In the genomic region with DNA sequence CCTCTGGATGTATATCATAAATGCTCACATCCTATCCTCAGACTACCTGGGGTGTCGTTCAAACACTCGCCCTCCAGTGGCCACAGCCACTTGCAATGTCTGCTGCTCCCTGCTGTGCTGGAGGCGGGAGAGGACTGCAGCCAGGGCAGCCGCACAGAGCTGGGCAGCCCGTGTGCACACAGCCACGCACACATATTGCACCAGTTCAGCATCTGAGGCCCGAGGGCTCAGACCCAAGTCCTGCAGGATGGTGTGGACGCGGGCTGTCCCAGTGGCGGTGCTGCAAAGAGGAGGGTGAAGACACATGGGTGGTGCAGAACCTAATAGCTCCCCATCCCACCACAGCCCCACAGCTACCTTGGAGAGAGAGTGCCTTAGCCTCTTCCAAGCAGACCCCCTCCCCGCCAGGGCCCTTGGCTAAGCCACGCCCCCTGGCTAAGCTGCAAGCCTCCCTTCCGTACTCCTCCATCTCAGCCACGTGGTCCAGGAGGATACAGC, we compare ENCODE assay signal across 10 mouse cellular contexts. TPM values are rescaled to one million over a fixed set of nuclear protein-coding genes. Genes with fewer than 3 reads are reported as not detected.
A peak's percentile ranks its signal among the peaks of the same experiment; 100 is the strongest.
DNase-seq lines count a peak whose midpoint lies in the region; ATAC-seq and TF ChIP-seq lines count a peak whose summit lies in the region.
"Had no signal": no experiment of that assay in that cellular context is flagged by ENCODE, and none has a peak within 500 bp of the region (broad histone marks: within the 10 kb centered on the region; RNA-seq: fewer than 3 reads in every experiment).

No protein-coding gene starts in this region.

- no peaks in the 10 kb centered on the region for H3K9me3 ChIP-seq in embryonic facial prominence, embryonic 10.5 days
- no peaks in the 10 kb centered on the region for H3K9me3 ChIP-seq in limb, embryonic 13.5 days
- H3K9me3 ChIP-seq: megakaryocyte, embryonic 14.5 days had no signal

- no peak overlapping the region for H3K4me3 ChIP-seq in heart, adult 2 months
- H3K4me3 ChIP-seq in embryonic facial prominence, embryonic 10.5 days: peak overlapping the region; percentile 36
- H3K4me3 ChIP-seq in limb, embryonic 13.5 days: no peak overlapping the region
- H3K4me3 ChIP-seq: megakaryocyte, embryonic 14.5 days had no signal

- DNase-seq in heart, adult 2 months: no peak
- DNase-seq in heart, postnatal 25 days (ENCODE audit: low spot score): no peak
- DNase-seq in 3T3-L1 (ENCODE audit: low read depth, low spot score): peak; percentile 20
- DNase-seq in embryonic facial prominence, embryonic 10.5 days (ENCODE audit: low spot score): peak; percentile 52
- DNase-seq in right cerebral cortex, adult 18-20 months: no peak
- DNase-seq in cerebellum, postnatal 36 days: no peak

- no peaks in the 10 kb centered on the region for H3K4me1 ChIP-seq in heart, adult 2 months (ENCODE audit: control insufficient read depth, insufficient read depth, low read length)
- H3K4me1 ChIP-seq in embryonic facial prominence, embryonic 10.5 days: peaks cover 36% of the 10 kb centered on the region
- peaks cover 6% of the 10 kb centered on the region for H3K4me1 ChIP-seq in limb, embryonic 13.5 days

- intact Hi-C loops in heart, adult 2 months (cut with DNase I): no loop called here
- intact Hi-C loops in heart, postnatal 25 days (cut with DNase I): no loop called here

- no peaks in the 10 kb centered on the region for H3K79me2 ChIP-seq in heart, adult 2 months (replicated peaks; ENCODE audit: control insufficient read depth, insufficient read depth, low read length)

- no peaks in the 10 kb centered on the region for H3K27me3 ChIP-seq in heart, adult 2 months (ENCODE audit: control insufficient read depth, insufficient read depth, low read length)
- peaks cover 67% of the 10 kb centered on the region for H3K27me3 ChIP-seq in embryonic facial prominence, embryonic 10.5 days (replicated peaks; ENCODE audit: low read depth, poor library complexity, severe bottlenecking)
- peaks cover 3% of the 10 kb centered on the region for H3K27me3 ChIP-seq in limb, embryonic 13.5 days

- TF ChIP-seq POLR2A in heart, adult 2 months (IDR thresholded peaks at IDR 0.05; ENCODE audit: insufficient read depth, low read depth, low read length): no peak

- no peak overlapping the region for H3K9ac ChIP-seq in heart, adult 2 months (ENCODE audit: low read depth, low read length)
- H3K9ac ChIP-seq in limb, embryonic 13.5 days: 0 out of 2 replicates have a peak overlapping the region, but pooled peaks have one; percentile 32

- H3K27ac ChIP-seq in heart, adult 2 months: no peak overlapping the region
- H3K27ac ChIP-seq in embryonic facial prominence, embryonic 10.5 days (replicated peaks): no peak overlapping the region
- H3K27ac ChIP-seq in limb, embryonic 13.5 days: no peak overlapping the region

- WGBS in heart, adult 2 months: 6% methylated on average over 14 of the region's 14 CpGs
- WGBS in embryonic facial prominence, embryonic 10.5 days: 4% methylated on average over 14 of the region's 14 CpGs
- WGBS in limb, embryonic 13.5 days: 5% methylated on average over 14 of the region's 14 CpGs

- no peaks in the 10 kb centered on the region for H3K36me3 ChIP-seq in heart, adult 2 months (ENCODE audit: control insufficient read depth, insufficient read depth, low read length)
- H3K36me3 ChIP-seq in embryonic facial prominence, embryonic 10.5 days (replicated peaks): no peaks in the 10 kb centered on the region
- no peaks in the 10 kb centered on the region for H3K36me3 ChIP-seq in limb, embryonic 13.5 days

- peak; percentile 32; the same call in 1 of the 2 replicates for ATAC-seq in limb, embryonic 13.5 days (ENCODE audit: low FRiP score, low read depth)
- no peak for ATAC-seq in erythroblast, adult 5-6 weeks (replicated peaks; ENCODE audit: low FRiP score, poor library complexity, severe bottlenecking)

- peak overlapping the region; percentile 32; the same call in 1 of the 2 replicates for H3K4me2 ChIP-seq in limb, embryonic 13.5 days (replicated peaks)

- TF ChIP-seq EP300 in heart, adult 2 months (IDR thresholded peaks at IDR 0.05; ENCODE audit: insufficient read depth, low read depth, low read length): no peak

- TF ChIP-seq CTCF in heart, adult 2 months (IDR thresholded peaks at IDR 0.05): peak; percentile 29

RNA-seq across cellular contexts. Expression of a gene that starts 9.2 kb away (rescaled TPM):
- under 1 TPM; 0.84 to 0.91 TPM for total RNA-seq in heart, adult 2 months (2021)
- 1.2 and 1.3 TPM in 2 replicates for polyA plus RNA-seq in heart, adult 2 months (2012; rRNA removed)
- under 1 TPM; 0.95 to 0.99 TPM for total RNA-seq in heart, postnatal 25 days (2021)
- polyA plus RNA-seq in embryonic facial prominence, embryonic 10.5 days (2016; fragmentation: Nextera tagmentation; extraction: Ambion mirVana): 0.39 and 0.65 TPM in 2 replicates
- polyA plus RNA-seq in limb, embryonic 13.5 days (2015; fragmentation: Nextera tagmentation; extraction: Ambion mirVana): 0.96 and 1.1 TPM in 2 replicates
- total RNA-seq in erythroblast, adult 5-6 weeks (2015; ENCODE audit: low replicate concordance): 19.6 and 22.4 TPM in 2 replicates
- total RNA-seq in erythroblast, adult 5-6 weeks (2017; ENCODE audit: low replicate concordance): 34.2 and 38.5 TPM in 2 replicates
- total RNA-seq: MEL had no signal

Comparison
In these comparisons a context has a peak if more than half of its experiments do, and no peak if none do; other contexts are left out.
1. DNase-seq: peak in 3T3-L1 (single experiment) and embryonic facial prominence, embryonic 10.5 days (single experiment); none in heart, adult 2 months (0 of 2), heart, postnatal 25 days (single experiment), right cerebral cortex, adult 18-20 months (single experiment) and cerebellum, postnatal 36 days (0 of 2).
2. RNA of a gene that starts 9.2 kb away (total RNA-seq): 19.6 to 38.5 TPM in erythroblast, adult 5-6 weeks; 0.95 to 0.99 TPM in heart, postnatal 25 days and 0.84 to 0.91 TPM in heart, adult 2 months; every median in the first group is over 10 times any median in the second.